Mouse (Mus musculus): ENCODE data around the gene Peli2.
"Not testable (repeated sequence)": the region's sequence is repeated elsewhere in the genome, so short reads cannot be mapped to it uniquely, and the experiment has no call there.

Peli2 gene
- long read RNA-seq, experiment 1, full-length matches to known transcripts, result 2 of 4 reads
- long read RNA-seq, experiment 1, partial matches to known transcripts, result 0 of 4 reads
- long read RNA-seq, experiment 1, other reads (novel, unspliced or antisense), result 2 of 4 reads
- long read RNA-seq, experiment 2, partial matches to known transcripts, result 0 of 1 reads
- long read RNA-seq, experiment 2, other reads (novel, unspliced or antisense), result 1 of 1 reads

- intact Hi-C loops (cut with DNase I), result no loop called here
Measured at GRCm38 (mm10) chr14:48120752-48121528, at the start of gene Peli2. Gene Peli2 (plus strand): TSS chr14:48120823.

DNA sequence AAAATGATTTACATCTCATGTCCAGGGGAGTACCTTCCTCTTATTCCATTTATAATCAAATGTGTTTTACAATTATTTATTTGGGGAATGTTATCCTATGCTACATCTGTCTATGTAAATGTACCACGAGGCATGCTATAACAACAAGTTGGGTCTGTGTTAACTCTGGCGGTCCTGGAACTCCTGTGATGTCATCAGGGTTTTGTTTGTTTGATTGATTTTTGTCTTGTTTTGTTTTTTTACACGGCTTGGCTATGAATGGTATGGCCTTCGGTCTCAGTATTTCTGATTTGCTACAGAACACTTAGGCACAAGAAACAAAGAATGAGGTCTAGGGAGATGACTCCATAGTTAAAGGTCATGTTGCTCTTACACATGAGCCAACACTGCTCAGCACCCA lies 48.5 kb upstream of the Peli2 start:
- intact Hi-C loops (cut with DNase I), result no loop called here

DNA sequence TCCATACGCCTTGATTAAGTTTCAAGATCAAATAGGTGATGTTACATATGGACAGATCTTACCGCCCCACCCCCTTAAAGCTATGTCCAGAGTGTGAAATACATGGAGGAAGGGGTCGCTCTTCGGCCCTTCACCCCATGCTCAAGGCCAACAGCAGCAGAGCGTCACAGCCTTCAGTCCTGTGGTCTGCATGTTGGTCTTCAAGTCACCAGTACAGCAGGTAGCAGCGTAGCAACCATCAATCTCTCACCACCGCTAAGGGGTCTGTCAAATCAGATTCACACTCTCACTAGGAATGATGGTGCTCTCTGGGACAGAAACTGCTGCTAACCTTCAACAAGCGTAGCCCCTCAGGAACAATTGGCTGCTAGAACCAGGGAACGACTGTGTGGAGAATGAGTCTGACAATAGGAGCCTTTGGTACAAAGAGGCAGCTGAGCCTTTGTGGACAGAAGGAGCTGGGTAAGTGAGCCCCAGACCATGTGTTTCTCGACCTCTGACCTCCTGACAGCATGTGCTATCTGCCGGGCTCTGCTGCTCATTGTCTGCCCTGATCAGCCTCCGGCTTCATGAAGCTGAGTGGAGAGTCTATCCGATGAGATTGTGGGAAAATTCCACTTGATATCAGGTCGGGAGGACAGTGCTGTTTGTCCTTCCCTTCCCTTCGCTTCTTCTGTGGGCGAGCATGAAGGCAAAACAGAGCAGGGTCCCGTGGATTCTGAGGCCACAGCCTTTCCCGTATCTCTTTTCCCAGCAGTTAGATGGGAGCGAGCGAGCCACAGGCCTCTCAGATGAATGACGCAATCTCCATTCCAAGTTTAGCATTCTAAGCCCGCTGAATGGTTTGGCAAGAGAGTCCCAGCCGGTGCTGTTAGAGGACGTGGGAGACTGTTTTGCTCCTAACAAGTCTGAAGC lies 47.1 kb upstream of the Peli2 start:
- intact Hi-C loops (cut with DNase I), result no loop called here

DNA sequence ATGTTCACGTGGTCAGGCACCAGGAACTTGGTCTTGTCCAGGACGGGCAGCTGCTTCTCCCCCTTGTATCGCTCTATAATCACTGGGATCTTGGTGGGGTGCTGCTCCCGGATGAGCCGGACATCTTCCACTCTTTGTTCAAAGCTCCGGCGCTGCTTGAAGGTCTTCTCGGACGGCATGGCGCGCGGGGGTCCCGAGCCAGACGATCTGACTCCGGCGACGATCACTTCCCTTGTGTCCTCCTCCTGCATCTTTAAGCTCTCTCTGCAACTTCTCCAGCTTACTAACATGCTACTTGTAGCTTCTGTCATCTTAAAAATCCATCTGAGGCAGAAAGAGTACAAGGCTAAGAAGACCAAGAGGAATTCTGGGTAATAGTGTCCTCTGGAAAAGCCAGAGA lies 41.0 kb upstream of the Peli2 start:
- intact Hi-C loops (cut with DNase I), result not testable (repeated sequence)

GRCm38 (mm10) chr14:48083836-48084812 lies 36.5 kb upstream of the Peli2 start:
- intact Hi-C loops (cut with DNase I), result no loop called here

DNA sequence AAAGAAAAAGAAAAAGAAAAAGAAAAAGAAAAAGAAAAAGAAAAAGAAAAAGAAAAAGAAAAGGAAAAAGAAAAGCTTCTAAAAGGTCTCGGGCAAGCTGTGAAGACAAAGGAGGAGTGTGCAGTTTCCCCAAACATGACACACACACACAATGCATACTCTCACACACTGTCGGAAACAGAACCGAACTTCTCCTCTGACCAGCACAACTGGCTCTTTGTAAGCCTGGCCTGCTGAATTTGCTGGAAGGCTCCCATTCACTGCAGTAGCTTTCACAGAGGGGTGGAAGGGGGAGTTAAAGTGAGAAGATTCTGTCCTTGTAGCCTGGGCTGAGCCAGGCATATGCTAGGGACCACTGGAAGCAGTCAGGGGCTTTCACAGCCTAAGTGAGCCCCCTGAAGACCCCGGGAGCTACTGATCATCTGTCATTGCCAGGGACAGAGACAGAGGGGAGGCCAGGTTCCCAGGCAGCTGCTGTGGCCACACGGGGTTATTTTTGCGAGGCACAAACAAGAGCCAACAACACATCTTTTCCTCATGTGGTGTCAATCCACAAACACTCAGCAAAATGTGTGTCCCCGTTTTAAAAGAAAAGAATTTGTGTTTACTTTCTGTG lies 33.8 kb upstream of the Peli2 start:
- intact Hi-C loops (cut with DNase I), result no loop called here

DNA sequence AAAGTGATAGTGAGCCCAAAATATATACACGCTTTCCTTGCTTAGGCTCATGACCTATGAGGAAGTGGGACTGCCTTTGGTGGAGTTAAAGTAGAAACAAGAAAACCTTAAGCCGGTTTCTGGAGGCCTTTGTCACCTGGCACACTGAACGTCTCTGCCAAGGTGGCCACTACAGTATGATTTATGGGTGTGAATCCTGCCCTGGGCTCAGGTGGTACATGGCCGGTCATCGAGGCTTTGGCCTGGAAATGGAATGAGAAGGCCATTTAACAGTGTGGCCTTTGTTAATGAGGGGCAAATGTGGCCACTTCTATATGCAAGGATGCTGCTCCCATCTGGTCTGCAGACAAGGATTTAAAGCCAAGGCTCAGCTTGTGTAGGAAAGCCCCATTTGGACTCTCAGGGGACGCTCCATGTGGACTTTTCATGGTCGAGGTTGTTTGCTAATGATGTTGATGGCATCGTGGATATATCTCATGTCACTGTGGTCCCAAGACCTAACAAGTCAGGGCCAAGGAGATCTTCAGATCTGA lies 33.3 kb upstream of the Peli2 start:
- intact Hi-C loops (cut with DNase I), result no loop called here

DNA sequence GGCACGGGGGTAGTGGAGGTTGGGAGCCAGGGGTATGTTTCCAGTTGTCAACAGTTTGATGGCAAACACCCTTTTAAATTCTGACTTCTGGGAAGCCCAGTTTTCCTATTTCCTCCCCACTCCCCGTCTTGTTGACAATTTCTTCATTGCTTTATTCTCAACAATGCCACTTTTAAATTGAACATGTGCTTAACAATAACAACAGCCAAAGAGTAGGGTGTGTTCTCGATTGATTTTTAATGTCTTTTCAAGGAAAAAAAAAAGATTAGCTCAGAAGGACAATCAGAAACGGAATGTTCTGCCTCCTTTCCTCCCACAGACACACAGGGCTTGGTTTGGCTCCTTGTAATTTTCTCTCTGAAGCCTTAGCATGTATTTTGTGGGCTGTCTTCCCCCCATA lies 30.2 kb upstream of the Peli2 start:
- intact Hi-C loops (cut with DNase I), result no loop called here

DNA sequence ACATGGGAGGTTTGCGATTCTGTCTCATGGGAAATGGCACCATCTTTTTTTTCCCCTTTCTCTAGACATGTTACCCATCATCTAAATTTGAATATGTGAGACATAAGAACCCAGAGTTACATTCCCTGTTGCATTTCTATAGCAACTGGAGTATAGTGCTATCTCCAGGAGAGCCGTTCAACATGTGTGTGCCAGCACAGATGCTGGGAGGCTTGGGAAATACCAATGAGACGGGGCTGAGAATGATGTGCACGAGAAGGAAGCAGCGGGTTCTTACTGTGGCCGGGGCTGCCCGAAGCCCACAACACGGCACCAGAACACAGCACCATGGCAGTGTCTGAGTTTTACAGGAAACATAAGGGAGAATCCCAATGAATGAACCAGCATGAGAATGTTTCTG lies 29.5 kb upstream of the Peli2 start:
- intact Hi-C loops (cut with DNase I), result no loop called here

GRCm38 (mm10) chr14:48098253-48098652 lies 22.4 kb upstream of the Peli2 start:
- intact Hi-C loops (cut with DNase I), result no loop called here

GRCm38 (mm10) chr14:48099354-48099753 lies 21.3 kb upstream of the Peli2 start:
- intact Hi-C loops (cut with DNase I), result no loop called here

GRCm38 (mm10) chr14:48106453-48106852 lies 14.2 kb upstream of the Peli2 start:
- intact Hi-C loops (cut with DNase I), result no loop called here

DNA sequence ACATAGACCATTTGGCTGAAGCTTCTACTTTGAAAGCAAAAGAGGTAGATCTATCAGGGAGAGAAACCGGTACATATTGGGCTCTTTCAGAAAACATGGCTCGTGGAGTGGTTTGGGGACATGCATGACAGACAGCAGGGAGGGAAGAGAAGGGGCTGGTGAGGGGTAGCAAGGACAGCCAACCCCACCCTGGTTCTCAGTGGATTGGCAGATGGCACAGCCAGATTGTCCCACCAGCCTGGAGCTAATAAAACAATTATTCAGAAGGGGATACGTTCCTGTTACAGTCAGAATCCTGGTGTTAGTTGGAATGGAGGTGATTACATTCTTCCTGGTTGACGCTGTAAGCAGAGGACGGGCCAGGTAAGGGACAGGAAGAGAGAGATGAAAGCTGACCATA lies 2.6 kb upstream of the Peli2 start:
- intact Hi-C loops (cut with DNase I), result no loop called here

GRCm38 (mm10) chr14:48119012-48119647 lies 1.5 kb upstream of the Peli2 start:
- intact Hi-C loops (cut with DNase I), result no loop called here

DNA sequence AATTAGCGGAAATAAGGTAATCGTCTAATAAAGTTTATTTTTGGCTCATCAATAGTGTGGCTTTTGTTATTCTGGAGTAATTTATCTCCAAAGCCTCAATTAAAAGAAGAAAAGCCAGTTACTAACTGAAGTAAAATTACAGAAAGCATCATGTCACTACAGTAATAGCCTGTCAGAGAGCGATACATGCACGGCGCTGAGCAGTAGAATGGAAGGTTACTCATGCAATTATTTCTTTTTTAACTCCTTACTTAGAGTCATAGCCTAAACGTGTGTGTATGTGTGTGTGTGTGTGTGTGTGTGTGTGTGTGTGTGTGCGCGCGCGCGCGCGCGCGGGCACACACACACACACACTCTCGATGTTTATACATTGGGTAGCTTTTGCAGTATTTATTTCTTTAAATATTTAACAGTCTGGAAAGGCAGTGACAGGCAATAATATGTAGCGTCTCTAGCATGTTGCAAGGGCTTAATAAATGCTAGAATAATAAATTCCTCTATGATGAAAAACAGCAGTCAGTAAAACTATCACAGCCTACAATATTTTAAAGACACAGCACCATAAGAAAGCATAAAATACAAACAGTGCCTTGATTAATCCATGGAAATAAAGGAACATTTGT lies 864 bp upstream of the Peli2 start:
- intact Hi-C loops (cut with DNase I), result no loop called here

- intact Hi-C loops (cut with DNase I), result no loop called here
Measured at GRCm38 (mm10) chr14:48120443-48120751, 226 bp upstream of the Peli2 start.

GRCm38 (mm10) chr14:48121529-48122517 lies 1.2 kb downstream of the Peli2 start:
- intact Hi-C loops (cut with DNase I), result no loop called here

- intact Hi-C loops (cut with DNase I), result no loop called here
Measured at GRCm38 (mm10) chr14:48124011-48124410, 3.4 kb downstream of the Peli2 start.
